Mouse (Mus musculus): ENCODE measurements around the gene Wasf2. TPM values are rescaled to one million over a fixed set of nuclear protein-coding genes. Genes with fewer than 3 reads are reported as not detected.

Wasf2 gene
- total RNA-seq, 2 experiments from 2014 or later: 29.1 to 33.3 TPM

DNA sequence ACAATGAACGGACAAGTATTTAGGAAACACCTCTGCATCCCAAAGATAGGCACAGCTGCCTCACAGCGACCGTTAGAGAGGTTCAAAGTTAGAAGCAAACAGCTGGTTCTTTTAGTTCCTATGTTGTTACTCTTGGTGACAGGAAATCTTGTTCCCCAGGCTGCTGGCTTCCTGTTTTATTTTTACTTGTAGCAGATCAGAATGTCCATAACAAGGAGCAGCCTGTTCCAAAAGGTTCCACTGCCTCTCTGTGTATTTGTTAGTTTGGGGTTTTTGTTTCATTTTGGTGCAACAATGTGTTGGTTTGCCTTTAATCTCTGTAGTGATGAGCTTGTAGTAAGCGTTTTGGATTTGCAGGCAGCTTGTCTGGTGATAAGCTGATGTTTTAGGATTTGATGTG lies 44.1 kb downstream of the Wasf2 start:
- DNase-seq (ENCODE audit: low spot score): peak; percentile 46

DNA sequence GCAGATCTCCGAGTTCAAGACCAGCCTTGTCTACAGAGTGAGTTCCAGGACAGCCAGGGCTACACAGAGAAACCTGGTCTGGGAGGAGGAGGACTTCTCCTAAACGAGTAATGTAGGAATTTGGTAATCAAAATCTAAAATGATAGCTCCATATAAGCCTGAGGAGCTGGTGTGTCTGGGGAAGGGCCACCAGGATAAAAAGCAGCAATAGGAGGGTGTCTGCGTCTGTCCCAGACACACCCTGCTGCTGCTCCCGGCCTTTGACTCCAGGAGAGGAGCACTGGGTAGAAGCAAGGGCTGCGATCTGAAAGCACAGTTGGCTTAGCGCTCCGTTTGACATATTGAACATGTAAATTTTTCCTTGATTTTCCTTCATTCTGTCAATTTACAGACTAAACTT lies 45.0 kb downstream of the Wasf2 start:
- no peak for DNase-seq (ENCODE audit: low spot score)

DNA sequence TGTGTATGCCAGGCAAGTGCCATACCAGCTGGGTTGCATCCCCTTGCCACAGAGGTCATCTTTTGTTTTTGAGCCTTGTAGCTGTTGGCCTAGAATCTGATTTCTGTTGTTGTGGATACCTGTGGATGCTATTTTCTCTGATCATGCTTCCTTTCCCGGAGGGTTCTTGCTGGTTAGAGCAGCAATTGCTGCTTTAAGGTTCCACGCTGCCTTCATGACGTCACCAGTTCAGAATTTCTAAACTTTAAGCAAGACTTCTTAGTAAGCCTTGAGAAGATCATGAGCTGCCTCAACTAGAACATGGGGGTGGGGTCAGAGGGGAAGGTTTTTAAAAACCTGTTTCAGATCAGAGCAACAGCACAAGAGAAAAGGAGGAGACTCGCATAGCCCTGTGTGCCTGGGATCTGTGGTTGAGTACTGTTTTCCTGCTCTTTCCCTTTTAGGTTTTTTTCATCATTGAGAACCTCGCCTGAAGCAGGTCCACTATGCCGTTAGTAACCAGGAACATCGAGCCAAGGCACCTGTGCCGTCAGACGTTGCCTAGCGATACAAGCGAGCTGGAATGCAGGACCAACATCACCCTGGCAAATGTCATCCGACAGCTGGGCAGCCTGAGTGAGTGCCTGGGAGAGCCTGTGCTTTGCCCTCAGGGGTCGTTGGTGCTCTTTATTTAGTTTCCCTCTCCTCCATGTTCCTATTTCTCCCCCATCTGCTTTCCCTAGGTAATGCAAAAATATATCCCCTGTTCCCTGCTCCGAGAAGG lies 45.9 kb downstream of the Wasf2 start:
- DNase-seq (ENCODE audit: low spot score): no peak

DNA sequence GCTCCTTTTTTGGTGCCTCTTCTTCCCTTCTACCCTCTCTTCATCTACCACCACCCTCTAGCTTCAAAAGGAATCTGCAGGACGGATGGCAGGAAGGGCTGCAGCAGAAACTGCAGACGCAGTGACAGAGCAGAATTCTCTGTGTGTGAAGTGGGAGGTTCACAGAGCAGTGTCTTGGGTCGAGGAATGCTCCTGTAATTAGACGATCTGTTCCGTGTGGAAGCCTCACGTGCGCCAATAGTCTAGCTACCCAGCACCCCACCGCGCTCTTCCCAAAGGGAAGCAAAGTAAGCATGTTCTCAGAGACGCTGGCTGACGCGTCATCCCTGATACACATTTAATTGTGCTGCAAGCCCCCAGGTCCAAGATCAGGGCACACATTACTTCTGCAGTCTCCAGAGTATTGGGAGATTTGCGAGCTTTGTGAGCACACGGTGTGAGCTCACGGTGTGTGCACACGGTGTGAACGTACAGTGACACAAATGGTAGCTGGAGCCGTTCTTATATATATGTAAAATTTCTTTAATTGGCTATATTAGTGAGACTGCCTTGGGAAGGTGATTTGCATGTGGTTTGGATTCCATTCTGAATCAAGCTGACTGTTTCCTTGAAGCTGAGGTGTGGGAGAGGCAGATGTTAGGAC lies 46.6 kb downstream of the Wasf2 start:
- DNase-seq (ENCODE audit: low spot score): no peak

DNA sequence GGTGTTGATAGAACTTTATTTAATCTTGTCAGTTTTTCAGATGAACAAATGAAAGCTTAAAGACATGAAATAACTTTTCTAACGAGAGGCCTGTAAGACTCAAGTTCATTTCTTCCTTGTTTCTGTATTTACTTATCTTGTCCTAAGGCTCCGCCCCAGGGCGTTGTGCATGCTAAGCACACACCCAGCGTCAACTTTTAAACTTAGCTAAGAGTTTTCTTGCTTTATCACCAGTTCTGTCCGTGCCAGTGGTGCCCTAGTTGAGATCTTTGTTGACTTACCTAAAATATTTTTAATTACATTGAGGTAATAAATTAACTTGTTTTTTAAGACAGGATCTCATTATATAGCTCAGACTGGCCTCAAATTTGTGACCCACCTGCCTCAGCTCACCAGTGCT lies 48.0 kb downstream of the Wasf2 start:
- DNase-seq (ENCODE audit: low spot score): no peak

DNA sequence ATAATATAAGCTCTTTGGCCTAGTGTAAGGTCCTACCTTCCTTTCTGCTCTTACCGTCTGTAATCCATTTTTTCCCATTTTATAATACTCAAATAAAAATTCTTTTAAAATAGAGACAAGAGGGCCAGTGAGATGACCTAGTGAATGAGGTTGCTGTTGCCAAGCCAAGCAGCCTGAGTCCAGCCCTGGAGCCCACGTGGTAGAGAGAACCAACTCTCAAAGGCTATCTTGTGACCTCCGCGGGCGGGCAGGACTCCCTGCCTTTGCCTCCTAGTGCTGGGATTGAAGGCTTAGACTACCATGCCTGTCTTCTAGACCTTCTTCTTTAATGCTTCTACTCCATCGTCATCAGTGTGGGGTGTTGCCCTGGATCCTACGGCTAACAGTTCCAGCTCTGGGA lies 49.0 kb downstream of the Wasf2 start:
- no peak for DNase-seq (ENCODE audit: low spot score)

DNA sequence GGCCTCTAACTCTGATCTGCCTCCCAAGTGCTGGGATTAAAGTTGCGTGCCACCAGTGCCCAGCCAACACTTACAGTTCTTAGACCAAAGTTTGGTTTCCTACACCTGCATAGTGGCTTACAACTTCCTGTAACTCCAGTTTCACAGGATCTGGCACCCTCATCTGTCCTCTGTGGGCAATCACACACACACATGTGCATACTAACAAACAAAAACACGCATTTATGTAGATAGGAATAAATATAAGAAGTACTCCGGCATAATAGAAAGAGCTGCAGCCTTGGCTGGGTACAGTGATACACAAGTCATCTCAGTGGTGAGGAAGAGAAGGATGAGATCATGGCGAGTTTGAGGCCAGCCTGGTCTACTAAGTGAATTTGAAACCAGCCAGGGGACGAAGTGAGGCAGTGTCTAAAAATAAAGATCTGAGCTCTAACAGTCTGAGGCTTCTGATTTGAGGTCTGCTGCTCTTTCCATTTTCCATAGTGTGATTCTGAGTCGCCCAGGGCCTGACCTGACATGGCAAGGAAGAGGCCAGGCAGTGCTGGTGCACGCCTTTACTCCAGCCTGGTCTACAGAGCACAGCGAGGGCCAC lies 52.2 kb downstream of the Wasf2 start:
- DNase-seq (ENCODE audit: low spot score): no peak

DNA sequence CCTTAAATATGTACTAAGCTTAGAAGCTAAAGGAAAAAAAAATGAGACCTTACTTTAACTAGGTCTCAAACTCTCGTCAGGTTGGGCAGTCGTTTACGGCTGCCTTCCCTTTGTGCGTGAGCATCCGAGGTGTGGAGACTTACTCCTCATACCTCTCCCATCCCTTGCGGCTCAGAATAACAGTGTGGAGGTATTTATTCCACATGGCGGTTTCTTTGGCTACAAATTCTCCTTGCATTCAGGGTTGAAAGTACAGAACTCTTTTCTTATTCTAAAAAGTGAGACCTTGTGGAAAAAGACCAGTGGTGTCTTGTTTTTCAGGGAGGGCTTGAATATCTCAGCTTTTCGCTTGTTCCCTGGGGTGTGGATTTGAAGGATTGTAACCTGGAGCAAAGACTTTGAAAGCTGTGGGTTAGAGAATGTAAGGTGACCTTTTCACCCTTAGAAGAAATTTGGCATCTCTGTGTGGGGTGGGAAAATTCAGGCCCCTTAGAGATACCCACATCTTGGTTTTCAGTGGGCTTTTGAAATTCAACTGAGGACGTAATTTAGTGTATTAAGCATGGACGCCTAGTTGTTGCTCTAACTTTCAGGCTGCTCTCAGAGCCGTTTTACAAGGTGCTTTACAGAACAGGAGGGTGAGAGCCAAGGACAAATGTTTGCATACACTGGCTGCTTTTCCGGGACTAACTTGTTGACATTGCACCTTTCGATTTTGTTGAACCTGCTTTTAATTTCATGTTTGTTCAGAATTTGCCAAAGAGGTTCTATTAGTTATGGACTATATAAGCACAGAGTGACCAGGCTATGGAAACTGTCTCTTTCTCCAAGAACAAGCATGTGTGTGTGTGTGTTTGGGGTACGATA lies 54.0 kb downstream of the Wasf2 start:
- no peak for DNase-seq (ENCODE audit: low spot score)

DNA sequence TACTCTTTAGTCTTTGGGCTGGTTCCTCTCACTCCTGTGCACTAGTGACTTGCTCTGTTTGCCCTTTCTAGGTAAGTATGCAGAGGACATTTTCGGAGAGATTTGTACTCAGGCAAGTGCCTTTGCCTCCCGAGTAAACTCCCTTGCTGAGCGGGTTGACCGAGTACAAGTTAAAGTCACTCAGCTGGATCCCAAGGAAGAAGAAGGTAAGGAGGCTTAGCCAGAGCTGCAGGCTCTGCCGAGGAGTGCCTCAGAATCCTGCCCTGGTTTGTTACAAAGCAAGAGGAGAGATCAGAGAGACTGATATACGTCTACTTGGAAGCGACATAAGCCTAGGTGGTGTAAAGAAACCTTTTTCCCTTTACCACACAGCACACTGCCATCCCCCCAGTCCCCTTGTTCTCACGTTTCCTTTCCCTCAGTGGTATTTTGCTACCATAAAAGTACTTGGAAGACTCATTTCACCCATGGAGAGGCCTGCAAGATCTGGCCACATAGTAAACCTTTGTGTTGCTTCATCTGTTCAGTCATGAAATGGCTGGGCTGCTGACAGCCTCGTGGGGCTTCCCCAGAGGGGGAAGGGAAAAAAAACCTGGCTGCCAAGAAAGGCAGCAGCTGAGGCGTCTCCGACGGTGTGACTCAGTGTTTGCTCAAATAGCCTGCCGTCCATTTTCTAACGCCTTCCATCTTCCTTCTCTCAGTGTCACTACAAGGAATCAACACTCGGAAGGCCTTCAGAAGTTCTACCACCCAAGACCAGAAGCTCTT lies 54.8 kb downstream of the Wasf2 start:
- DNase-seq (ENCODE audit: low spot score): peak; percentile 80

DNA sequence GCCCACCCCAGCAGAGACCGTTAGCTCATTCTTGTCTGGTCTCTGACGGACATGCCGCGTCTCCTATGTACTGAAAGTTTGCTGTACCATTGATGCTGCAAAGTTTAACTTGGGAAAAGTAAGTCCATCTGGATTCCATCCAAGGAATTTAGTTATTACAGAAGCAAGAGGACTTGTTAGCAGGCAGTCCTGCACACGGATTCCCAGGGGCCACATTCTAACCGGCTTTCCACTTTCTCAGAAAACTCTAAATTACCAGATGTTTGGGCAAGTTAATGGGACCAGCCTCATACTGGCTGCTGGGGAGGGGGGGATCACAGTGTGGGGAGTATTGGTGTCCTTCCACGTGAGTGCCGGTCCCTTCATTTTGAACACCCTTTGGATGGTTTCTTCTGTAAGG lies 55.6 kb downstream of the Wasf2 start:
- DNase-seq (ENCODE audit: low spot score): peak; percentile 39

DNA sequence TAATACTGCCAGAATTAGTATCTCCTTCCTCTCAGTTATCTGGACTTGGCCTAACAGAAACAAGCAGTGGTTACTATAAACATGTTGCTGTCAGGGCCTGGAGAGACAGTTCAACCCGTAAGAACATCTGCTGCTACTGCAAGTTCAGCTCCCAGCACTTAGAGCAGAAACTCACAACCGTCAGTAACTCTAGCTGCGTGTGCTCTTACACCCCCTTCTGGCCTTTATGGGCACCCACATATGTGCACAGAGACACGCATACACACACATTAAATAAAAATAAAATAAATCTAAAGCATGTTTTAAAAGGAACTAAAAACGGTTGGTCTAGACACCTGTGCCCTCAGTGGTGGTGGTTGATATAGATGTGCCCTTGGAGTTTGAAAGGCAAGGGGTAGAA lies 56.6 kb downstream of the Wasf2 start:
- no peak for DNase-seq (ENCODE audit: low spot score)

DNA sequence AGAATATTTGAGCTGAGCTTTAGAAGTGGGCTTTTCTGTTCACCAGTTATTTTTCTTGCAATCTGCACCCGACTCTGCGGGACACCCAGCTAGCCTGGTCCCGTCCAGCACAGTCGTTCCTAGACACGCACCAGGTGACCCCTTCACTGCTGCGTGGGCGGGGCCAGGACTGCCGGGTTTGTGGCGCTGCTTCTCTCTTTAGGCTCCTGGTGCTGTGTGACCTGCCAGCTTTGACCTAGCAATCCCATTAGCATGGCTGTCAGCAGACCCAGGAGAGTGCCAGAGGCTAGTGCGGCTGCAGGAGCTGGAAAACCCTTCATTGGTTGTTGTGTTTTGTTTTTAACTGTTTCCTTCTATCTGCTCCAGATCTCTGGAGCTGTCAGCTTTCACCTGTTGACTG lies 59.1 kb downstream of the Wasf2 start:
- no peak for DNase-seq (ENCODE audit: low spot score)

DNA sequence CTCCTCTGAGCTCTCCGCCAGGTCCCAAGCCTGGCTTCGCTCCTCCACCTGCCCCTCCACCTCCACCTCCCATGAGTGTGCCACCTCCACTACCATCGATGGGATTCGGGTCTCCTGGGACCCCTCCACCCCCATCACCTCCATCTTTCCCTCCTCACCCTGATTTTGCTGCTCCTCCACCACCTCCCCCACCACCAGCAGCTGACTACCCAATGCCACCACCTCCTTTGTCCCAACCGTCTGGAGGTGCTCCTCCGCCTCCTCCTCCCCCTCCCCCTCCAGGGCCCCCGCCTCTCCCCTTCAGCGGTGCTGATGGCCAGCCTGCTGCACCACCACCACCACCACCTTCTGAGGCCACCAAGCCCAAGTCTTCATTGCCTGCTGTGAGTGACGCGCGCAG lies 64.2 kb downstream of the Wasf2 start:
- DNase-seq (ENCODE audit: low spot score): no peak

DNA sequence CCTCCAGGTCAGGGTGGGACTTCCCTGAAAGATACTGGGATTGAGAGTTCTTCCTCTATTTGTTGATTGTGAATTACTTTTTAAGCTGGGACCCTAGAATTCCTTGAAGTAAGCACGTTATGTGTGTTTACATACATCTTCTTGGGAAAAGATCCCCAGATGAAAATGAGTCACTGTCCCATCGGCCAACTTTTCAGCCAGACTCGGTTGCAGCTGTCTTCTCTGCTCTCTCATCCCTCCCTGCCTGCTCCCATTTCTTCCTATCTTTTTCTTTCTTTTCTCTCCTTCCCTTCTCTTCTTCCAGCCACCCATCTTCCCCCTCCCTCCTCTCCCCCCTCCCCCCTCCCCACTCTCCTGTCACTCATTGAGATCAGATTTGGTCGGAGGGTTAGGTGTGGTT lies 64.7 kb downstream of the Wasf2 start:
- no peak for DNase-seq (ENCODE audit: low spot score)

DNA sequence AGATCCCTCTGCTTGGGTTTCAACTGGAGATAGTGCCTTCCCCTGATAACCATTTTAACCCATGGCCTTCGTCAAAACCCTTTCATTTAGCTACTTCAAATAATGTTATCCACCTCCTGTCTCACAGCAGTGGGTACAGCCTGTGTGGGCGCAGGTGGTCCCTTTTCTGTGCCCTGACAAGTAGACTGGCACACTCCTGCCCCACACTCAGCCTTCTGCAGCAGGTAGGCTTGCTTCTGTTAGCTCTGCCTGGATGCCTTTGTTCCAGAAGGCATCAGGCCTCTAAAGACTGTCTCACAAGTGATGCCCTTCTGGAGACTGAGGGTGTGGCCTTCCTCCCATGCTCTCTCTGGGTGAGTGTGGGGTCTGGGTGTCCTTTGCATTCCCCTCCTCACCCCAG lies 65.8 kb downstream of the Wasf2 start:
- no peak for DNase-seq (ENCODE audit: low spot score)

DNA sequence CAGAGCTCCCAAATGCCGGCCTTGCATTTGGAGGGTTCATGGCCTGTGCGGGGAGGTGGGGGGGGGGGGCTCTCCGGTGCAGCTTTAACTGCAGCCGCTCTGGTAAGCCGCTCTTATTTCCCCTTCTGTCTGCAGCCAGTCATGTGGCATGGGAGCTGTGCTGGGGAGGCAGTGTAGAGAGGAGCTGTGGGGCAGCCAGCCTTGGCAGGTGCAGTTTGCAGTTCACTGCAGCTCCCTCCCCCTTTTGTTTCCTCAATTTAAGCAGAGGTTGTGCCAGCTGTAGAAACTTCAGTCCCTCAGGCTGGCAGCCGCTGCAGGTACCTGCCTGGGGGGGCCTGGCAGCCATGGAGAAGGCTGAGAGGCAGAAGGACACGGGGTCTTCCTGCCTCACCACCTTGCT lies 66.5 kb downstream of the Wasf2 start:
- no peak for DNase-seq (ENCODE audit: low spot score)

DNA sequence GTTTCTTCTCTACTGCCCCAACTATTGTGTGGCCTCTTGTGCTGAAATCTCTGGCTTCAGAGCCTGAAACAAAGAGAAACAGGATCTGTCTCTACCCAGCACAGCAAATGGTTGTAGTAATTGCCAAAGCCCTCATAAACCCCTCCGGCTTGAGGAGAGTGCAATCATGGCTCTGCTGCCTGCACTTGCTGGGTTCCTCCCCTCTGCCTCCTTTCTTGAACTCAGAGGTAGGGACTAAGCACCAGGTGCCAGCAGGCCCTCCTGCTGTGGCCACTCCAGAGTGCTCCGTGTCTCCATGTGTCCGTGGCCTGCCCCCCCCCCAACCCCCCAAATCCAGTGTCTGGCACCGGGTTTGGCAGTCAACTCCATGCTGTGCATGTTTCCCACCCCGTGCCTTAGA lies 67.0 kb downstream of the Wasf2 start:
- no peak for DNase-seq (ENCODE audit: low spot score)

DNA sequence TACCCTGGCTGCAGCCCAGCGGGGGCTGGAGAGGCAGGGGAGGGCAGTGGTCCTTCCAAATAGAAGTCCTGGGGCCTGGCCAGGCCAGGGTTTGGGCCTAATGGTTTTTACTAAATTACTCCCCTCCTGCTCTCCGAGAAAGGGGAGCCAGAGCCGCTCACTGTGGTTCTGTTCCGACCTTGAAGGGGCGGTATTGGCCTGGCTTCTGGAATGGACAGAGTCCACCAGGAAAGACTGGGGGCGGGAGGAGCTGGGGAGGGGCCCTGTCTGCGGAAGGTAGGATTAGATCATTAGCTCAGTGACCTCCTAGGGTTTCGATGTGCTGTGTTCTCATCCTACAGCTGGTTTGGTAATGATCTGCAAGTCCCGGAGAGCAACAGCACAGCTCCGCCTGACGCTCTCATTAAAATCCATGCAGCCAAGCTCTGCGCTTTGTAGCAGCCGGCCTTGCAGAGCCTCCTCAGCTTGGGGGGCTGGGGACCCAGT lies 67.5 kb downstream of the Wasf2 start:
- DNase-seq (ENCODE audit: low spot score): peak; percentile 41

DNA sequence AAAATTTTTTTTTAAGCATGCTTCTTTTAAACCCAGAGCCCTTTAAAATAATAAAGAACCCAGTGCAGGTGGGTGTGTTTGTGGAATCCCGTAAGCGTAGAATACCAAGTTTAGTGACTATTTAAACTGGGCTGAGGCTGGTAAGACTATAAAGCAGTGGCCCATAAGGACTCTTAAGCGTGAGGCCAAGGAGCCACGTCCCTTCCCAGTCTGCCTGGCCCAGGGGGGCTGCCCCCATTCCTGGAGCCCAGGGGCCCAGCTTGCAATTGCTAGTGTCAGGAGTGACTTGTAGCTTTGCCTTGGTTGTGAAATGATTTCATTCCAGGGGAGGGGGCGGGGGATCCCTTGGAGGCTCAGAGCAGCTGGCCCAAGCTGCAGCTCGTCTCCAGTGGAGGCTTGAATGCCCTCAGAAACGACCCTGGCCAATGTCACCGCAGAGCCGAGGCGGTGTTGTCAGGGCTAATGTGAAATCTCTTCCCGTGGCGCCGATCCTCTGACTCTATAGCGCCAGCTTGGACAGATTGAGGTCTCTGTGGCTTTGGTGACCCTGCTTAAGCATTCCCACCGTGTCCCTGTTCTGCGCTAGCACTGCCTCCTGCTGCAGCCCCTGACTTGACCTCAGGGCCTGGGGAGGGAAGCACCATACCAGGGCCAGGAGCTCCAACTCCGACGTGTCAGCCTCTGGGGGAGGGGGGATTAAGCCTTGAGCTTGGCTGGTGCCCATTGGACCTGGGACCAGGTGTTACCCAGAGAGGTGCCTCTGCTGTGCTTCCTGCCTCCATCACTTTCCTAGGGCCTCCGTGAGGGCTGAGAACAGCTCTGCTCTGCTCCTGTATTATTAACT lies 68.3 kb downstream of the Wasf2 start:
- no peak for DNase-seq (ENCODE audit: low spot score)

DNA sequence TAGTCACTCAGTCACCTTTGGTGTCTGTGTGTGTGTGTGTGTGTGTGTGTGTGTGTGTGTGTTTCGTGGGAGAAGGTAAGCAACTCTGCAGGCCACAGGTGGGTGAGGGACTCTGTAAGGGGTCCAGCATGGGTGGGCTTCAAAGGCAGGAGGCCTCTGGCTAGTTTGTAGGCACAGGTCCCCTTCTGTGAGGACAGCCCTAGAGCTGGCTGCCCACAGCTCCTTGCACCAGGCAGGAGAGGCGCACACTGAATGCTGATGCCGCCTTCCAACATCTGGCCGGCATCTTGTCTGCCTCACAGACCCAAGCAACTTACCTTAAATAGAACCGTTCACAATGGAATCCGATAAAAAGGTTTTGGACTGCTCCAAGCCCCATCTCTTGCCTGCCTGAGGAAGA lies 69.4 kb downstream of the Wasf2 start:
- DNase-seq (ENCODE audit: low spot score): no peak
